ENCODE assay signal across 18 mouse cellular contexts in the genomic region with DNA sequence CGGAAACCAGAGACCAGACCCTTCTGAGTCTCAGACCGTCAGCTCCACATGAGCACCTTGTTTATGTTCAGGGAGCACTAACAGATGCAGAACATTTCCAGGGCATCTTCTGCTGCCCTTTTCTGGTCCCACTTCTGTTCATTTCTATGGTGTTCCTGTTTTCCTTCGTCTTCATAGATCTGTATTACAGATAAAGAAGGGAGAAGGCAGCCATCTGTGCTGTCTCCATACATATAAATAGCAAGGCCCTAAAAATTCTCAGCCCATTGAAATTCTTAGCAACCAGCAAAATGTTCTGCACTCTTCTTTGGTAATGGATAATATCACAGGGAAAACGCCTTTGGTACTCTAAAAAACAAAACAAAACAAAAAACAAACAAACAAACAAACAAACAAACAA.
DNase-seq lines count a peak whose midpoint lies in the region; TF ChIP-seq lines count a peak whose summit lies in the region.
"Had no signal": no experiment of that assay in that cellular context is flagged by ENCODE, and none has a peak within 500 bp of the region (broad histone marks: within the 10 kb centered on the region; RNA-seq: fewer than 3 reads in every experiment).

No protein-coding gene starts in this region.

- peaks cover 4% of the 10 kb centered on the region; the same call in 1 of the 2 replicates for H3K4me1 ChIP-seq in cortical plate, adult 2 months (ENCODE audit: control insufficient read depth, insufficient read depth, low read length)

- intact Hi-C loops in gastrocnemius, adult 2 months (cut with DNase I): loop anchor here (10.0 kb wide), 1 partner anchor 223 kb away; no protein-coding TSS in a partner anchor
- intact Hi-C loops in left cerebral cortex, adult 2 months (cut with DNase I): loop anchor here (5.0 kb wide), 2 partner anchors 70 to 85 kb away; no protein-coding TSS in a partner anchor

- no peak overlapping the region for H3K4me3 ChIP-seq in gastrocnemius, adult 2 months
- H3K4me3 ChIP-seq in left cerebral cortex, adult 2 months: no peak overlapping the region
- no peak overlapping the region for H3K4me3 ChIP-seq in cortical plate, adult 2 months (ENCODE audit: insufficient read depth, low read length)
- H3K4me3 ChIP-seq: embryonic facial prominence, embryonic 15.5 days; erythroblast, embryonic 14.5 days; forebrain, embryonic 10.5 days; heart, embryonic 13.5 days; hindbrain, embryonic 12.5 days had no signal

- DNase-seq in gastrocnemius, adult 2 months: no peak
- no peak for DNase-seq in gastrocnemius, adult 18-20 months (ENCODE audit: low spot score)
- no peak for DNase-seq in left cerebral cortex, adult 2 months (ENCODE audit: extremely low spot score in 1 of 2, low spot score in 2 of 2)
- DNase-seq in left cerebral cortex, adult 8-10 months (ENCODE audit: low spot score in 2 of 2): no peak
- DNase-seq in MN1 (ENCODE audit: low spot score): peak; percentile 39
- no peak for DNase-seq in adrenal gland, adult (ENCODE audit: inconsistent age in 2 of 2, low spot score in 1 of 2)
- DNase-seq: adrenal gland, adult 8-10 months; cerebellum, adult 11 months; cerebellum, adult 8-10 months; cerebellum, postnatal 14 days; gastrocnemius, postnatal 25 days; heart, postnatal 4 days had no signal

- no peak for TF ChIP-seq POLR2A in cortical plate, adult 2 months (IDR thresholded peaks at IDR 0.05; ENCODE audit: extremely low read depth, insufficient read depth, low read length)

- no peak for TF ChIP-seq CTCF in gastrocnemius, adult 2 months (IDR thresholded peaks at IDR 0.05)
- no peak for TF ChIP-seq CTCF in left cerebral cortex, adult 2 months (IDR thresholded peaks at IDR 0.05)
- TF ChIP-seq CTCF in cortical plate, adult 2 months (IDR thresholded peaks at IDR 0.05; ENCODE audit: extremely low read depth, insufficient read depth, low read length): no peak

- peak overlapping the region; percentile 31; the same call in 1 of the 2 replicates for H3K27ac ChIP-seq in gastrocnemius, adult 2 months
- H3K27ac ChIP-seq in left cerebral cortex, adult 2 months: peak overlapping the region; percentile 76
- H3K27ac ChIP-seq in cortical plate, adult 2 months (ENCODE audit: insufficient read depth, low read length): peak overlapping the region; percentile 86; the same call in 1 of the 2 replicates
- H3K27ac ChIP-seq: embryonic facial prominence, embryonic 15.5 days; forebrain, embryonic 10.5 days; hindbrain, embryonic 12.5 days had no signal

Comparison
In these comparisons a context has a peak if more than half of its experiments do, and no peak if none do; other contexts are left out.
1. H3K27ac ChIP-seq: peak in every context shown above with its lines; median percentile 86 in cortical plate, adult 2 months; 76 in left cerebral cortex, adult 2 months; 31 in gastrocnemius, adult 2 months.